Mouse (Mus musculus): ENCODE measurements around the gene 2610318N02Rik. TPM values are rescaled to one million over a fixed set of nuclear protein-coding genes. Genes with fewer than 3 reads are reported as not detected.

2610318N02Rik gene
- polyA plus RNA-seq, 1 experiment from 2014 or later = 28.1 TPM

- Histone ChIP-seq H3K9ac (no peak overlapping the region), H3K4me1 (replicated peaks) (peaks cover 5% of the 10 kb centered on the region; the same call in 1 of the 2 replicates), H3K4me3 (peak overlapping the region; percentile 82), H3K27ac (ENCODE audit: poor library complexity, severe bottlenecking) (no peak overlapping the region), H3K36me3 (peaks cover 11% of the 10 kb centered on the region), H3K9me3 (replicated peaks) (no peaks in the 10 kb centered on the region), H3K4me2 (peak overlapping the region; percentile 77), H3K27me3 (replicated peaks) (0 out of 2 replicates have a peak, but pooled peaks cover 3% of the 10 kb centered on the region)
- WGBS = 50% methylated on average over 6 of the region's 6 CpGs
- no peak for ATAC-seq (ENCODE audit: insufficient number of reproducible peaks, low FRiP score)
These were observed 54.3 kb downstream of the 2610318N02Rik start for GRCm38 (mm10) chr16:17070716-17071115.

DNA sequence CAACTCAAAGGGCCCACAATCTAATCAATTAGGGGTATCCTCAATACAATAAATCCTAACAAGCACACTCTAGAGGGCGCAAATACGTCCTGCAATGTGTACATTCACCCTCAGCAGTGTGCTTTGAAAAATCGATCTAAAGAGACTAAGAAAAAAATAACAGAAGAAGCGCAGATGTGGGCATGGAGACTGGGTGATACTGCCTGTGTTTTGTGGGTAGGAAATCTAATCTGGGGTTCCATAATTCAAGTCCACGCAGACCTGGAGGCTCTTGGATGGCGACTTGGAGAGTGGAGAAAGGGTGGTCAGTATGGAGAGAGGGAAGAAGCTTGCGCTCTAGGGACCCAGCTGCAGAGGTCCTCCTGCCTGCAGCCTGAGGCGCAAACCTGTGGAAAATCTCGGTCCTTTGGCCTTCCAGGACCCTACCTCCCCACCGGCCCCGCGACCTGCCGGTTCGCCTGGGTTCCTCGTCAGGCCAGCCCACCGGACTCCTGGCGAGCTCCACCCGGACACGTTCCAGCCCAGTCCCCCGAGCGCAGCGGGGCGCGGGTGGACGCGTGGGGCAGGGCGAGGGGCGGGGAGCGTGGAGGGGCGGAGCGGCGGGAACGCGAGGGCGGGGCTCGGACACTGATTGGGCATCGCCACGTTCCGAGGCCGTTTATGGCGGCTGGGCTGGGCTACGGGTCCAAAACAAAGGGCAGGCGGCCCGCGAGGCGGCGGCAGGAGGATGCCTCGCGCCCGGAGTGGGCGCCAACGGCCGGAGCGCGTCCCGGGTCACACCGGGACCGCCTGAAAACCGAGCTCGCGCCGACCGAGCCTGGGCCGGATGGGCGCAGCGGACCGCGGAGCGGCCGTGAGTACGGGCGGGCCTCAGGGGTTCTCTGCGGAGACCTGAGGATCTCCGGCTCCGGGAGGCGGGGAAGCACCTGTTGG is 55.2 kb downstream of the 2610318N02Rik start, which contains the start of gene Ypel1:
TSS of gene Ypel1 (plus strand) at position 186 of the 933 bp plus-strand sequence.
- peak within 1 kb of the TSS; percentile 77 for H3K4me2 ChIP-seq
- H3K4me3 ChIP-seq = peak within 1 kb of the TSS; percentile 82
- H3K4me1 ChIP-seq (replicated peaks) = peaks cover 5% of the 10 kb centered on the region; the same call in 1 of the 2 replicates
- peaks cover 1% of the 10 kb centered on the region for H3K36me3 ChIP-seq
- H3K9me3 ChIP-seq (replicated peaks) = no peaks in the 10 kb centered on the region
- WGBS = under 1% methylated on average over 76 of the region's 76 CpGs
- ATAC-seq (ENCODE audit: insufficient number of reproducible peaks, low FRiP score) = peak; percentile 93
- H3K27me3 ChIP-seq (replicated peaks) = 0 out of 2 replicates have a peak, but pooled peaks cover 3% of the 10 kb centered on the region
- peak within 1 kb of the TSS; percentile 78 for H3K27ac ChIP-seq (ENCODE audit: poor library complexity, severe bottlenecking)
- H3K9ac ChIP-seq = peak within 1 kb of the TSS; percentile 76

GRCm38 (mm10) chr16:17067552-17067951 is 57.4 kb downstream of the 2610318N02Rik start:
- no peak for ATAC-seq (ENCODE audit: insufficient number of reproducible peaks, low FRiP score)
- Histone ChIP-seq H3K27me3 (replicated peaks) (0 out of 2 replicates have a peak, but pooled peaks cover 6% of the 10 kb centered on the region), H3K4me1 (replicated peaks) (peaks cover 5% of the 10 kb centered on the region; the same call in 1 of the 2 replicates), H3K27ac (ENCODE audit: poor library complexity, severe bottlenecking) (no peak overlapping the region), H3K9me3 (replicated peaks) (no peaks in the 10 kb centered on the region), H3K9ac (no peak overlapping the region), H3K36me3 (no peaks in the 10 kb centered on the region), H3K4me3 (no peak overlapping the region), H3K4me2 (no peak overlapping the region)
- WGBS = 65% methylated on average over 2 of the region's 2 CpGs

MicroRNA genes within 50 kb of the gene (microRNA counts, 519-probe panel; counts per million panel counts)
- microRNA mmu-miR-130b = 5,779 counts per million, percentile 74 among the panel's probes with 10 or more counts
- 4,399 counts per million, percentile 43 among the panel's probes with 10 or more counts for microRNA mmu-miR-301b

Small RNAs within 50 kb of the gene (microRNA-seq; reads per million reads assigned to microRNA genes)
- gene Mir130b (5,255 reads per million, percentile 92 among the genes with 10 or more reads in this experiment), gene Mir301b (100 reads per million, percentile 52 among the genes with 10 or more reads in this experiment)

Other genes with a start within 250 kb of the 2610318N02Rik start
- gene Ppm1f, start 228.7 kb downstream of the 2610318N02Rik start, polyA plus RNA-seq (2016; fragmentation: Nextera tagmentation; extraction: Ambion mirVana) = 36.1 and 37.6 TPM in 2 replicates
- 133 TPM in 2 replicates for gene Mapk1, start 141.8 kb downstream of the 2610318N02Rik start, polyA plus RNA-seq (2016; fragmentation: Nextera tagmentation; extraction: Ambion mirVana)
- 14.4 and 15.4 TPM in 2 replicates for gene Ypel1, start 55.5 kb downstream of the 2610318N02Rik start, polyA plus RNA-seq (2016; fragmentation: Nextera tagmentation; extraction: Ambion mirVana)
- 101 and 105 TPM in 2 replicates for gene Ppil2, start 13.9 kb downstream of the 2610318N02Rik start, polyA plus RNA-seq (2016; fragmentation: Nextera tagmentation; extraction: Ambion mirVana)
- gene Sdf2l1, start 7.2 kb upstream of the 2610318N02Rik start, polyA plus RNA-seq (2016; fragmentation: Nextera tagmentation; extraction: Ambion mirVana) = 59.9 and 64.9 TPM in 2 replicates
- gene Ydjc, start 19.5 kb upstream of the 2610318N02Rik start, polyA plus RNA-seq (2016; fragmentation: Nextera tagmentation; extraction: Ambion mirVana) = 4.6 and 5.4 TPM in 2 replicates
- gene Ccdc116, start 22.1 kb upstream of the 2610318N02Rik start, polyA plus RNA-seq (2016; fragmentation: Nextera tagmentation; extraction: Ambion mirVana) = 0.27 and 0.33 TPM in 2 replicates
- gene Ube2l3, start 77.5 kb upstream of the 2610318N02Rik start, polyA plus RNA-seq (2016; fragmentation: Nextera tagmentation; extraction: Ambion mirVana) = 310 and 321 TPM in 2 replicates
- gene Rimbp3, start 83.4 kb upstream of the 2610318N02Rik start, polyA plus RNA-seq (2016; fragmentation: Nextera tagmentation; extraction: Ambion mirVana) = 0.24 and 0.26 TPM in 2 replicates
- 6.5 and 7.0 TPM in 2 replicates for gene Hic2, start 108.4 kb upstream of the 2610318N02Rik start, polyA plus RNA-seq (2016; fragmentation: Nextera tagmentation; extraction: Ambion mirVana)
- gene Tmem191c, start 150.9 kb upstream of the 2610318N02Rik start, polyA plus RNA-seq (2016; fragmentation: Nextera tagmentation; extraction: Ambion mirVana) = 8.3 and 9.0 TPM in 2 replicates
- gene Serpind1, start 206.2 kb upstream of the 2610318N02Rik start, polyA plus RNA-seq (2016; fragmentation: Nextera tagmentation; extraction: Ambion mirVana) = 0.65 and 2.3 TPM in 2 replicates

All from heart, embryonic 12.5 days (tissue).